In genomic region chr1:80757650-80757976, GRCm38 (mm10) we compare ENCODE assay signal across 8 mouse cellular contexts. TPM values are rescaled to one million over a fixed set of nuclear protein-coding genes. Genes with fewer than 3 reads are reported as not detected.
DNase-seq lines count a peak whose midpoint lies in the region; ATAC-seq and TF ChIP-seq lines count a peak whose summit lies in the region.

No protein-coding gene starts in this region.

- peak overlapping the region; percentile 84 for H3K27ac ChIP-seq in bone marrow macrophage, adult 2 months (ENCODE audit: insufficient read depth, low read depth, low read length)
- no peak overlapping the region for H3K27ac ChIP-seq in forebrain, embryonic 13.5 days
- H3K27ac ChIP-seq in liver, embryonic 12.5 days: no peak overlapping the region

- WGBS in forebrain, embryonic 13.5 days: 0% methylated on average over 6 of the region's 6 CpGs
- under 1% methylated on average over 6 of the region's 6 CpGs for WGBS in liver, embryonic 12.5 days (ENCODE audit: insufficient replicate concordance)

- peaks cover 28% of the 10 kb centered on the region for H3K4me1 ChIP-seq in bone marrow macrophage, adult 2 months (ENCODE audit: control insufficient read depth, insufficient read depth, low read length)
- peaks cover 14% of the 10 kb centered on the region for H3K4me1 ChIP-seq in forebrain, embryonic 13.5 days
- H3K4me1 ChIP-seq in liver, embryonic 12.5 days: 0 out of 2 replicates have a peak, but pooled peaks cover 7% of the 10 kb centered on the region

- no peaks in the 10 kb centered on the region for H3K36me3 ChIP-seq in forebrain, embryonic 13.5 days (ENCODE audit: poor library complexity, severe bottlenecking)
- H3K36me3 ChIP-seq in liver, embryonic 12.5 days: no peaks in the 10 kb centered on the region

- ATAC-seq in forebrain, embryonic 13.5 days: peak; percentile 30; the same call in 1 of the 2 replicates
- ATAC-seq in liver, embryonic 12.5 days: no peak
- no peak for ATAC-seq in granulocyte monocyte progenitor cell, adult 5-6 weeks (replicated peaks; ENCODE audit: poor library complexity, severe bottlenecking)

- no peak for TF ChIP-seq POLR2A in bone marrow macrophage, adult 2 months (IDR thresholded peaks at IDR 0.05; ENCODE audit: borderline replicate concordance, low read depth, low read length)

- peaks cover 27% of the 10 kb centered on the region for H3K27me3 ChIP-seq in forebrain, embryonic 13.5 days
- peaks cover 32% of the 10 kb centered on the region for H3K27me3 ChIP-seq in liver, embryonic 12.5 days (replicated peaks)

- peak; percentile 13 to 16 for DNase-seq in kidney, postnatal 4 days
- no peak for DNase-seq in kidney, postnatal 14 days
- DNase-seq in adrenal gland, postnatal 25 days: no peak
- no peak for DNase-seq in urinary bladder, postnatal 25 days (ENCODE audit: low spot score)

- no peaks in the 10 kb centered on the region for H3K9me3 ChIP-seq in forebrain, embryonic 13.5 days (replicated peaks)
- no peaks in the 10 kb centered on the region for H3K9me3 ChIP-seq in liver, embryonic 12.5 days (replicated peaks)

- no peak for TF ChIP-seq CTCF in bone marrow macrophage, adult 2 months (IDR thresholded peaks at IDR 0.05; ENCODE audit: low read depth, low read length)

- H3K4me2 ChIP-seq in forebrain, embryonic 13.5 days: peak overlapping the region; percentile 98
- peak overlapping the region; percentile 70 for H3K4me2 ChIP-seq in liver, embryonic 12.5 days

- peak overlapping the region; percentile 67; the same call in 1 of the 2 replicates for H3K9ac ChIP-seq in forebrain, embryonic 13.5 days
- no peak overlapping the region for H3K9ac ChIP-seq in liver, embryonic 12.5 days

- peak overlapping the region; percentile 82 for H3K4me3 ChIP-seq in bone marrow macrophage, adult 2 months (ENCODE audit: insufficient read depth, low read length)
- H3K4me3 ChIP-seq in forebrain, embryonic 13.5 days: peak overlapping the region; percentile 62
- H3K4me3 ChIP-seq in liver, embryonic 12.5 days: peak overlapping the region; percentile 55

RNA-seq across cellular contexts. Expression of gene Dock10, which starts 0.7 kb away (rescaled TPM):
- polyA plus RNA-seq in bone marrow macrophage, adult 2 months (2012; ENCODE audit: insufficient read depth, insufficient read length, missing spikeins): 68.5 and 83.1 TPM in 2 replicates
- polyA plus RNA-seq in forebrain, embryonic 13.5 days (2015; fragmentation: Nextera tagmentation; extraction: Ambion mirVana): 1.3 and 2.2 TPM in 2 replicates
- polyA plus RNA-seq in liver, embryonic 12.5 days (2016; fragmentation: Nextera tagmentation; extraction: Ambion mirVana): 3.3 and 3.7 TPM in 2 replicates
- 18.1 and 22.2 TPM in 2 replicates for total RNA-seq in adrenal gland, postnatal 25 days (2021)
- 149 TPM in 2 replicates for total RNA-seq in granulocyte monocyte progenitor cell, adult 5-6 weeks (2014; fragmentation: Nextera tagmentation)
- 117 and 126 TPM in 2 replicates for total RNA-seq in granulocyte monocyte progenitor cell, adult 5-6 weeks (2017)

Comparison
In these comparisons a context has a peak if more than half of its experiments do, and no peak if none do; other contexts are left out.
1. DNase-seq: peak in kidney, postnatal 4 days (2 of 2); none in kidney, postnatal 14 days (single experiment), adrenal gland, postnatal 25 days (single experiment) and urinary bladder, postnatal 25 days (single experiment).
2. RNA of gene Dock10, which starts 0.7 kb away (polyA plus RNA-seq): 68.5 to 83.1 TPM in bone marrow macrophage, adult 2 months; 3.3 to 3.7 TPM in liver, embryonic 12.5 days and 1.3 to 2.2 TPM in forebrain, embryonic 13.5 days; every median in the first group is over 10 times any median in the second.
3. Peak in every context shown above with its lines, with median percentiles within 50 percentile points of each other: H3K4me3 ChIP-seq.